Mouse (Mus musculus) MEL-GATA-1-ER (cell line): ENCODE data around the gene Rreb1.

Experiments
- DNase-seq: peaks from one replicate; pipeline ENCODE4 v3.0.0-alpha.2; 2012; ENCODE audit warnings: low read depth; ENCODE audit errors: extremely low read depth

Gene Rreb1

GRCm38 (mm10) chr13:37908493-37908892, 130.3 kb downstream of the Rreb1 start:
- no peak for DNase-seq

GRCm38 (mm10) chr13:37909225-37909624, 131.0 kb downstream of the Rreb1 start:
- no peak for DNase-seq

GRCm38 (mm10) chr13:37912011-37912410, 133.8 kb downstream of the Rreb1 start:
- DNase-seq = no peak

- no peak for DNase-seq
Measured at GRCm38 (mm10) chr13:37912591-37913467, 134.6 kb downstream of the Rreb1 start.

- DNase-seq = peak; percentile 2
Measured at GRCm38 (mm10) chr13:37913963-37914362, 135.8 kb downstream of the Rreb1 start.

- no peak for DNase-seq
Measured at GRCm38 (mm10) chr13:37918336-37919261, 140.4 kb downstream of the Rreb1 start.

- DNase-seq = no peak
Measured at GRCm38 (mm10) chr13:37919711-37920277, 141.6 kb downstream of the Rreb1 start.

- DNase-seq = no peak
Measured at GRCm38 (mm10) chr13:37920727-37921126, 142.5 kb downstream of the Rreb1 start.

- DNase-seq = no peak
Measured at GRCm38 (mm10) chr13:37923091-37923490, 144.9 kb downstream of the Rreb1 start.

- DNase-seq = no peak
Measured at GRCm38 (mm10) chr13:37923643-37924460, 145.7 kb downstream of the Rreb1 start.

- DNase-seq = no peak
Measured at GRCm38 (mm10) chr13:37924461-37924948, 146.3 kb downstream of the Rreb1 start.

- DNase-seq = no peak
Measured at GRCm38 (mm10) chr13:37926394-37926793, 148.2 kb downstream of the Rreb1 start.

GRCm38 (mm10) chr13:37929532-37929931, 151.3 kb downstream of the Rreb1 start:
- no peak for DNase-seq

- no peak for DNase-seq
Measured at GRCm38 (mm10) chr13:37930091-37930490, 151.9 kb downstream of the Rreb1 start.

- DNase-seq = no peak
Measured at GRCm38 (mm10) chr13:37930621-37931020, 152.4 kb downstream of the Rreb1 start.

GRCm38 (mm10) chr13:37931210-37931922, 153.2 kb downstream of the Rreb1 start:
- DNase-seq = no peak

- no peak for DNase-seq
Measured at GRCm38 (mm10) chr13:37934075-37934474, 155.9 kb downstream of the Rreb1 start.

GRCm38 (mm10) chr13:37934920-37935319, 156.7 kb downstream of the Rreb1 start:
- DNase-seq = no peak

- DNase-seq = no peak
Measured at GRCm38 (mm10) chr13:37936351-37936750, 158.2 kb downstream of the Rreb1 start.

- DNase-seq = no peak
Measured at GRCm38 (mm10) chr13:37940167-37940566, 162.0 kb downstream of the Rreb1 start.
